Mouse (Mus musculus) monocyte, adult 59 days (primary cell): Measurements from ENCODE around the gene Olfr432. TPM values are rescaled to one million over a fixed set of nuclear protein-coding genes. Genes with fewer than 3 reads are reported as not detected.

Experiments used
- total RNA-seq, 2 experiments: library from RNA; stranded (reverse); gene quantifications; one replicate each; pipeline ENCODE4 v1.2.4; 2023

Olfr432 gene
- not detected for total RNA-seq

DNA sequence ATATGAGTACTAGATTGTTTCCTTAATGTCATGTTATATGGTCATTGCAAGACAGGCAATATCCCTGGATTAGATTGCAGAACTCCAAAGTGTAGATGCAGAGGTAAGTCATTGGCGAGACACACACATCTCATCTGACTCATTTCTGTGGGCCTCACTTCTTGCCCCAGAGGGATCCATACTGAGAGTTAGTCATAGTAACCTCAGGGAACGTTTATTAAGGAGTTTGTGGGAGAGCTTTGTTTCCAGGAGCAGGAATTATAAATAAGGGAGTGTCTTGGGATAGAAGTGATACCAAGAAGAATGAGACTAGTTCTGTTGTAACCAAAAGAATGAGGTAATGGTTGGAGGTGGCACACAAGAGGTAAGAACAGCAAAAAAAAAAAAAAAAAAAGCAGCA is at the start of gene Olfr432:
Olfr432 (plus strand) TSS at position 313 of the 400 bp plus-strand sequence.

DNA sequence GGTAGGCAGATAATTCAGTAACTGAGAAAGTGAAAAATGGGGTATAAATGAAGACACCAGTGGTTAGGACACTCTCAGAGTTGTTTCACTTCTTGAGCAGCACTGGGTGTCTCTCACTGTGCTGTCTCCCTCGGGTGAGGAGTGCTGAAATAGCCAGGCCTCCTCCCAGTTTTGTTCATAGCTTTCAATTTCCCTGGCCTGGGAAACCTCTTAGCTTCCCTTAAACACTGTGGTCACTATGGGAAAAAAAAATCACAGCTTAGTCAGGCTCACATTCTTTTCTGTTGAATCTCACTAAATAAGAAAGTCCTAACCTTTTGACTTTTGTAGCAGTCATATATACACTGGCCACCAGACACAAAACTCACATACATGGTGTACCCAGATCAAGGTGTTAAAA is 17.3 kb upstream of the Olfr432 start, which contains the start of gene Ifi205:
Ifi205 (minus strand) TSS at position 113 of the 400 bp plus-strand sequence.

GRCm38 (mm10) chr1:174040523-174041177 is 8.4 kb upstream of the Olfr432 start, which contains the start of gene Olfr433:
Gene Olfr433, plus strand, starts transcription at chr1:174040705.

DNA sequence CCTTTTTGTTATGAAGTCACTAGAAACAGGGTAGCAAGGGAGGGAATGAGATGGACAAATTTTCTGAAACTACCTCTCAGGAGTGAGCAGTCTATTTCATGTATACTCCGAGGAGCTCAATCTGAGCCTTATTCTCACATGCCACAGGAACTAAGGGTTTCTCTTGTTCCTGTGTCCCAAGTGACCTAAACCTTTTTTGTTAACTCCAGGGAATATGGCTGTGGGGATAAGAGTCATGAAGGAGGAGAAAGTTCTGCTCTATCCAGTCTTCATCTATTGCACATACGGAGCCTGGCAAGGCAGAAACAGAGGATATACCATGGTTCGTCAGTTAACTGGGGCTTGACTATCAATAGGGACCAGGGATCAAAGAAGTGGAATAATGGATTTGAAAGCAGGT is 17.3 kb downstream of the Olfr432 start, which contains the start of gene Olfr430:
Olfr430 (plus strand) TSS at position 301 of the 400 bp plus-strand sequence.

GRCm38 (mm10) chr1:174084031-174084430 is 35.0 kb downstream of the Olfr432 start, which contains the start of gene Olfr429:
Gene Olfr429, plus strand, starts transcription at chr1:174084331.

GRCm38 (mm10) chr1:174096591-174096990 is 47.6 kb downstream of the Olfr432 start, which contains the start of gene Olfr427:
Gene Olfr427, plus strand, starts transcription at chr1:174096891.

Other genes starting within 250 kb of the Olfr432 start
- gene Ifi211, start 136.2 kb upstream of the Olfr432 start, total RNA-seq, result 10 to 100 TPM; 44.9 to 61.2 TPM
- gene Mndal, start 106.7 kb upstream of the Olfr432 start, total RNA-seq, result 100 to 1,000 TPM; 164 to 195 TPM
- gene Ifi203, start 106.5 kb upstream of the Olfr432 start, total RNA-seq, result 100 to 1,000 TPM in 1 of 2 experiments, 10 to 100 TPM in 1; 98.7 to 125 TPM
- gene Ifi202b, start 66.5 kb upstream of the Olfr432 start, total RNA-seq, result not detected
- gene Ifi205, start 17.4 kb upstream of the Olfr432 start, total RNA-seq, result 10 to 100 TPM; 39.0 to 47.5 TPM
- under 1 TPM in 1 of 2 experiments, not detected in 1; 0.39 TPM for gene Olfr433, start 8.5 kb upstream of the Olfr432 start, total RNA-seq
- not detected for gene Olfr430, start 17.4 kb downstream of the Olfr432 start, total RNA-seq
- gene Olfr429, start 35.1 kb downstream of the Olfr432 start, total RNA-seq, result not detected
- gene Olfr427, start 47.7 kb downstream of the Olfr432 start, total RNA-seq, result not detected
- not detected for gene Olfr231, start 72.0 kb downstream of the Olfr432 start, total RNA-seq
- not detected for gene Olfr424, start 82.3 kb downstream of the Olfr432 start, total RNA-seq
- not detected for gene Olfr420, start 106.4 kb downstream of the Olfr432 start, total RNA-seq
- under 1 TPM in 1 of 2 experiments, not detected in 1; 0.13 TPM for gene Spta1, start 123.6 kb downstream of the Olfr432 start, total RNA-seq
- not detected for gene Olfr419, start 202.9 kb downstream of the Olfr432 start, total RNA-seq